ENCODE assay signal across 7 mouse cellular contexts in the genomic region with DNA sequence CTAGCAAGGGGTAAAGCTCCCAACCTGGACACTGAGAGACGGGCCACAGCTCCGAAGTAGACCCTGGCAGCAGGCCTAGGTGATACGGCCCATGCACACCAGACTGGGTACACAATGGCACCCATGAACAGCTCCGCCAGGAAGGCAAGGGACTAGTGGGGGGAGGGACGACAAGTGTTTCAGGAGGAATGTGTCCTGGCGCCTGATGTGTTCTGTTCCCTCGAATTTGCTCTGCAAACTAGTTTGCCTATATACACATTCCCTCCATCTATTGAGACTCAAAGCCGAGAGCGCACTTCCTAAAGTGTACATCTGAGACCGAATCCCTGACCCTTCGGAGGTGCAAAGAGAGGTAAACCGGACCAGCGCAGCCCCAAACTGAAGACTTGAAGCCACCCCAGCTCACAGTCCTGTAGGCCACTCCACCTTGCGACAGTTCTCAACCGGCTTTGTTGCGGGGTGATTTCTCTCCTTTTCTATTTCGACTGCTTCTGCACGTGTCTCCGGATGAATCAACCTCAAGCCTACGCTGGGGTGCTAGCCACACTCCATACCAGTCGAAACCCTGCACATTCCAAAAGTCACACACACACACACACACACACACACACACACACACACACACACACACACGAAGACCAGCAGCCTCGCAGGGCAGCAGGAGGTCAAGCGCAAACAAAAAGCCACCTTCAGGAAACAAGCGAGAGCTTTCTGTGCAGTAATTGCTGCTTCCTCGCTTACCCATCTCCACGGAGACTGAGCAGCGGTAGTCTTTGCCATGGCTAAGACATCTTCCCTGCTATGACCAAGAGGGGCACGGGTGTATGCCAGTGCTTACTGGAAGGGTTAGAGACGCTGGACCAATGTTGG. TPM values are rescaled to one million over a fixed set of nuclear protein-coding genes. Genes with fewer than 3 reads are reported as not detected.
DNase-seq lines count a peak whose midpoint lies in the region; ATAC-seq and TF ChIP-seq lines count a peak whose summit lies in the region.

No protein-coding gene starts in this region.

- H3K36me3 ChIP-seq in liver, embryonic 11.5 days (ENCODE audit: control insufficient read depth, insufficient read depth, low read length), result no peaks in the 10 kb centered on the region
- H3K36me3 ChIP-seq in liver, embryonic 12.5 days, result no peaks in the 10 kb centered on the region
- H3K36me3 ChIP-seq in hindbrain, embryonic 12.5 days, result no peaks in the 10 kb centered on the region
- H3K36me3 ChIP-seq in midbrain, postnatal 0 days (ENCODE audit: insufficient read depth, low read length), result no peaks in the 10 kb centered on the region

- DNase-seq in liver, embryonic 11.5 days (ENCODE audit: low spot score), result peak; percentile 30
- DNase-seq in embryo, embryonic 10.5 days (ENCODE audit: low spot score), result peak; percentile 40
- peak; percentile 42 for DNase-seq in midbrain, postnatal 0 days (ENCODE audit: low spot score)
- no peak for DNase-seq in left cerebral cortex, adult 8-10 months (ENCODE audit: low spot score in 2 of 2)
- DNase-seq in spleen, postnatal 10 days (ENCODE audit: low spot score in 2 of 2), result no peak

- H3K4me2 ChIP-seq in liver, embryonic 11.5 days, result peak overlapping the region; percentile 84
- no peak overlapping the region for H3K4me2 ChIP-seq in liver, embryonic 12.5 days
- H3K4me2 ChIP-seq in hindbrain, embryonic 12.5 days (replicated peaks), result peak overlapping the region; percentile 100
- H3K4me2 ChIP-seq in midbrain, postnatal 0 days (ENCODE audit: low read depth, low read length, poor library complexity, severe bottlenecking), result peak overlapping the region; percentile 74

- ATAC-seq in liver, embryonic 11.5 days (replicated peaks; ENCODE audit: low FRiP score), result no peak
- no peak for ATAC-seq in liver, embryonic 12.5 days
- ATAC-seq in hindbrain, embryonic 12.5 days (ENCODE audit: low FRiP score), result no peak
- no peak for ATAC-seq in midbrain, postnatal 0 days (ENCODE audit: low FRiP score)

- H3K4me1 ChIP-seq in liver, embryonic 11.5 days (replicated peaks; ENCODE audit: control insufficient read depth, insufficient read depth, low read length), result no peaks in the 10 kb centered on the region
- H3K4me1 ChIP-seq in liver, embryonic 12.5 days, result peaks cover 11% of the 10 kb centered on the region; the same call in 1 of the 2 replicates
- H3K4me1 ChIP-seq in hindbrain, embryonic 12.5 days, result peaks cover 42% of the 10 kb centered on the region
- 0 out of 2 replicates have a peak, but pooled peaks cover 9% of the 10 kb centered on the region for H3K4me1 ChIP-seq in midbrain, postnatal 0 days (ENCODE audit: insufficient read depth, low read length)

- no peaks in the 10 kb centered on the region for H3K9me3 ChIP-seq in liver, embryonic 11.5 days (ENCODE audit: control insufficient read depth, low read length)
- no peaks in the 10 kb centered on the region for H3K9me3 ChIP-seq in liver, embryonic 12.5 days (replicated peaks)
- H3K9me3 ChIP-seq in hindbrain, embryonic 12.5 days (replicated peaks), result no peaks in the 10 kb centered on the region
- no peaks in the 10 kb centered on the region for H3K9me3 ChIP-seq in midbrain, postnatal 0 days (ENCODE audit: low read length)

- no peak overlapping the region for H3K9ac ChIP-seq in liver, embryonic 11.5 days (ENCODE audit: low read depth, low read length)
- H3K9ac ChIP-seq in liver, embryonic 12.5 days, result no peak overlapping the region
- H3K9ac ChIP-seq in hindbrain, embryonic 12.5 days, result peak overlapping the region; percentile 95
- peak overlapping the region; percentile 91 for H3K9ac ChIP-seq in midbrain, postnatal 0 days (replicated peaks; ENCODE audit: low read length, poor library complexity, severe bottlenecking)

- peaks cover 73% of the 10 kb centered on the region for H3K27me3 ChIP-seq in liver, embryonic 11.5 days (replicated peaks; ENCODE audit: control insufficient read depth, insufficient read depth, low read length)
- peaks cover 98% of the 10 kb centered on the region for H3K27me3 ChIP-seq in liver, embryonic 12.5 days (replicated peaks)
- H3K27me3 ChIP-seq in hindbrain, embryonic 12.5 days, result peaks cover 78% of the 10 kb centered on the region
- peaks cover 7% of the 10 kb centered on the region; the same call in 1 of the 2 replicates for H3K27me3 ChIP-seq in midbrain, postnatal 0 days (ENCODE audit: insufficient read depth, low read length)

- 6% methylated on average over 30 of the region's 30 CpGs for WGBS in liver, embryonic 11.5 days
- WGBS in liver, embryonic 12.5 days (ENCODE audit: insufficient replicate concordance), result 6% methylated on average over 30 of the region's 30 CpGs
- 2% methylated on average over 30 of the region's 30 CpGs for whole genome bisulfite sequencing in hindbrain, embryonic 12.5 days
- WGBS in midbrain, postnatal 0 days, result 2% methylated on average over 30 of the region's 30 CpGs

- no peak overlapping the region for H3K27ac ChIP-seq in liver, embryonic 11.5 days (ENCODE audit: low read depth, low read length)
- no peak overlapping the region for H3K27ac ChIP-seq in liver, embryonic 12.5 days
- H3K27ac ChIP-seq in hindbrain, embryonic 12.5 days, result peak overlapping the region; percentile 81
- peak overlapping the region; percentile 89 for H3K27ac ChIP-seq in midbrain, postnatal 0 days (ENCODE audit: low read depth, low read length)

- H3K4me3 ChIP-seq in liver, embryonic 11.5 days (ENCODE audit: low read depth, low read length), result peak overlapping the region; percentile 51
- H3K4me3 ChIP-seq in liver, embryonic 12.5 days, result no peak overlapping the region
- peak overlapping the region; percentile 78 for H3K4me3 ChIP-seq in hindbrain, embryonic 12.5 days
- H3K4me3 ChIP-seq in midbrain, postnatal 0 days (ENCODE audit: low read depth, low read length), result peak overlapping the region; percentile 96

- no peak for TF ChIP-seq CTCF in midbrain, postnatal 0 days (IDR thresholded peaks at IDR 0.05)

RNA-seq across cellular contexts. Expression of a gene that starts 2.1 kb away (rescaled TPM):
- 0.69 and 0.70 TPM in 2 replicates for polyA plus RNA-seq in liver, embryonic 11.5 days (2014; fragmentation: Nextera tagmentation; extraction: Ambion mirVana)
- 0.42 and 0.44 TPM in 2 replicates for polyA plus RNA-seq in liver, embryonic 12.5 days (2016; fragmentation: Nextera tagmentation; extraction: Ambion mirVana)
- 28.1 and 30.2 TPM in 2 replicates for polyA plus RNA-seq in hindbrain, embryonic 12.5 days (2016; fragmentation: Nextera tagmentation; extraction: Ambion mirVana)
- 85.9 and 99.8 TPM in 2 replicates for total RNA-seq in midbrain, postnatal 0 days (2014; rRNA removed)
- 67.7 and 69.4 TPM in 2 replicates for polyA plus RNA-seq in midbrain, postnatal 0 days (2015; fragmentation: Nextera tagmentation; extraction: Ambion mirVana)
- 10 to 100 TPM; 30.7 to 39.9 (median 35.9) TPM for total RNA-seq in left cerebral cortex, adult 8-10 months (2022)

Comparison
In these comparisons a context has a peak if more than half of its experiments do, and no peak if none do; other contexts are left out.
1. DNase-seq: peak in liver, embryonic 11.5 days (single experiment), embryo, embryonic 10.5 days (single experiment) and midbrain, postnatal 0 days (single experiment); none in left cerebral cortex, adult 8-10 months (0 of 2) and spleen, postnatal 10 days (0 of 2).
2. H3K27ac ChIP-seq: peak in hindbrain, embryonic 12.5 days (single experiment) and midbrain, postnatal 0 days (single experiment); none in liver, embryonic 11.5 days (single experiment) and liver, embryonic 12.5 days (single experiment).
3. H3K9ac ChIP-seq: peak in hindbrain, embryonic 12.5 days (single experiment) and midbrain, postnatal 0 days (single experiment); none in liver, embryonic 11.5 days (single experiment) and liver, embryonic 12.5 days (single experiment).
4. RNA of a gene that starts 2.1 kb away (polyA plus RNA-seq): 67.7 to 69.4 TPM in midbrain, postnatal 0 days and 28.1 to 30.2 TPM in hindbrain, embryonic 12.5 days; 0.69 to 0.70 TPM in liver, embryonic 11.5 days and 0.42 to 0.44 TPM in liver, embryonic 12.5 days; every median in the first group is over 10 times any median in the second.